Mouse (Mus musculus) bone marrow macrophage, adult 2 months (primary cell): ENCODE results near the gene Slc1a1.

Experiments used
- CTCF ChIP-seq: IDR thresholded peaks from 2 replicates; pipeline ENCODE4 v1.5.1; 2012; ENCODE audit warnings: low read depth, mild to moderate bottlenecking, low read length, moderate library complexity
- POLR2A ChIP-seq: IDR thresholded peaks from 2 replicates; pipeline ENCODE4 v1.6.1; 2012; ENCODE audit warnings: mild to moderate bottlenecking, low read depth, low read length, borderline replicate concordance

DNA sequence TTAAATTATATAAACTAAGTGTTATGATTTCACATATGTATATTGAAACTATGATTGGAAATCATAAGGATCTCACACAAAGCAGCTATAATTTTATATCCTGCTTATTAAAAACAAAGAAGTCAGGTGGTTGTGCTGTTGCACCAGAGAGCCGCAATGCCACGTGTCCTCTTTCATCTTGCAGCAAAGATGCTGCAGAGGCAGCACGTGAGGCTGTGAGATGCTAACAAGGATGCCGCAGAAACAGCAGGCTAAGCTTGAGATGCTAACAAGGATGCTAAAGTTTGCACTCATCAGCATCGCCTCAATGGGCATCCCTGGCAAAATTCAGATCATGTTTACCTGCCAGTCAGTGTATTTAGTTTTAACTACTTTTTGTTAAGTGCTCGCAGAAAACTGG lies 34.4 kb upstream of the Slc1a1 start:
- TF ChIP-seq POLR2A (no peak), CTCF (no peak)
